Mouse (Mus musculus) adrenal gland, adult 8-10 months (tissue): ENCODE measurements around the gene Hdac5. TPM values are rescaled to one million over a fixed set of nuclear protein-coding genes. Genes with fewer than 3 reads are reported as not detected.

Source experiments
- DNase-seq: peaks from one replicate; pipeline ENCODE4 v3.0.0; 2022
- total RNA-seq, 4 experiments: library from RNA; stranded (reverse); gene quantifications; 2 replicates each; pipeline ENCODE4 v1.2.4; 2022

Hdac5 gene
- total RNA-seq, 4 experiments from 2014 or later: 100 to 175 (median 132) TPM

GRCm38 (mm10) chr11:102214430-102215156, 15.4 kb downstream of the Hdac5 start:
- no peak for DNase-seq

- no peak for DNase-seq
Observed at GRCm38 (mm10) chr11:102211936-102212341, 18.0 kb downstream of the Hdac5 start.

GRCm38 (mm10) chr11:102211011-102211410, 19.0 kb downstream of the Hdac5 start:
- no peak for DNase-seq

- no peak for DNase-seq
Observed at GRCm38 (mm10) chr11:102210185-102210584, 19.8 kb downstream of the Hdac5 start.

- no peak for DNase-seq
Observed at GRCm38 (mm10) chr11:102209742-102210141, 20.2 kb downstream of the Hdac5 start.

GRCm38 (mm10) chr11:102208846-102209245, 21.1 kb downstream of the Hdac5 start:
- no peak for DNase-seq

GRCm38 (mm10) chr11:102207825-102208777, 21.9 kb downstream of the Hdac5 start:
- DNase-seq: no peak

- DNase-seq: no peak
Observed at GRCm38 (mm10) chr11:102206481-102206880, 23.5 kb downstream of the Hdac5 start.

GRCm38 (mm10) chr11:102201408-102201821, 28.6 kb downstream of the Hdac5 start:
- no peak for DNase-seq

GRCm38 (mm10) chr11:102199856-102200255, 30.1 kb downstream of the Hdac5 start:
- DNase-seq: no peak

GRCm38 (mm10) chr11:102198245-102198644, 31.7 kb downstream of the Hdac5 start:
- DNase-seq: no peak

GRCm38 (mm10) chr11:102196018-102196797, 33.8 kb downstream of the Hdac5 start:
- DNase-seq: no peak

- DNase-seq: peak; percentile 72
Observed at GRCm38 (mm10) chr11:102193657-102194440, 36.1 kb downstream of the Hdac5 start.

GRCm38 (mm10) chr11:102190848-102191247, 39.1 kb downstream of the Hdac5 start:
- no peak for DNase-seq

- peak; percentile 92 for DNase-seq
Observed at GRCm38 (mm10) chr11:102189461-102190436, 40.2 kb downstream of the Hdac5 start, which contains the start of gene G6pc3. Gene G6pc3, plus strand, starts transcription at chr11:102189620.

- DNase-seq: no peak
Observed at GRCm38 (mm10) chr11:102188980-102189379, 41.0 kb downstream of the Hdac5 start.

- DNase-seq: no peak
Observed at GRCm38 (mm10) chr11:102186235-102186634, 43.7 kb downstream of the Hdac5 start.

GRCm38 (mm10) chr11:102185677-102186076, 44.3 kb downstream of the Hdac5 start:
- DNase-seq: no peak

GRCm38 (mm10) chr11:102184646-102185495, 45.1 kb downstream of the Hdac5 start, which contains the start of gene Lsm12:
Gene Lsm12, minus strand, starts transcription at chr11:102185296.
- DNase-seq: peak; percentile 91
